Mouse (Mus musculus) bone marrow, adult 2 months (tissue): ENCODE results near the gene Gtf2a1. TPM values are rescaled to one million over a fixed set of nuclear protein-coding genes. Genes with fewer than 3 reads are reported as not detected.

Source experiments
- H3K27ac ChIP-seq: fragments of 200-500 bp; 2 replicates; pipeline ENCODE4 v1.5.1; 2012; ENCODE audit warnings: low read depth, mild to moderate bottlenecking, control low read depth, inconsistent platforms, low read length; ENCODE audit not compliant: control insufficient read depth, poor library complexity, insufficient read depth
- H3K4me1 ChIP-seq: fragments of 200-500 bp; 2 replicates; pipeline ENCODE4 v1.6.1; 2011; ENCODE audit warnings: low read length; ENCODE audit not compliant: control insufficient read depth, insufficient read depth
- H3K4me3 ChIP-seq: fragments of 200-500 bp; replicated peaks from 2 replicates; pipeline ENCODE3; 2011; ENCODE audit warnings: mild to moderate bottlenecking, low read depth, low read length, control low read depth; ENCODE audit not compliant: control insufficient read depth
- CTCF ChIP-seq: fragments of 200-500 bp; IDR thresholded peaks from 2 replicates; pipeline ENCODE4 v1.5.1; 2011; ENCODE audit warnings: low read length, control low read depth; ENCODE audit not compliant: control insufficient read depth, insufficient read depth
- POLR2A ChIP-seq: fragments of 200-500 bp; IDR thresholded peaks from 2 replicates; pipeline ENCODE4 v1.6.1; 2011; ENCODE audit warnings: low read depth, mild to moderate bottlenecking, control low read depth, low read length, borderline replicate concordance; ENCODE audit not compliant: control insufficient read depth
- WGBS: fragments of 180-500 bp; shearing (Covaris S2); methylation state at CpG from one replicate; pipeline ENCODE4 v1.1.7; 2018; 5-methylcytosine and 5-hydroxymethylcytosine counted together
- polyA plus RNA-seq: library from polyadenylated mRNA; stranded (reverse); fragments of >200 nt; gene quantifications from 2 replicates; pipeline ENCODE4 v1.2.4, GENCODE M21; 2011; ENCODE audit warnings: low replicate concordance; ENCODE audit not compliant: missing spikeins, insufficient read depth, insufficient read length

The Gtf2a1 gene
- polyA plus RNA-seq, 1 experiment = 38.5 TPM

DNA sequence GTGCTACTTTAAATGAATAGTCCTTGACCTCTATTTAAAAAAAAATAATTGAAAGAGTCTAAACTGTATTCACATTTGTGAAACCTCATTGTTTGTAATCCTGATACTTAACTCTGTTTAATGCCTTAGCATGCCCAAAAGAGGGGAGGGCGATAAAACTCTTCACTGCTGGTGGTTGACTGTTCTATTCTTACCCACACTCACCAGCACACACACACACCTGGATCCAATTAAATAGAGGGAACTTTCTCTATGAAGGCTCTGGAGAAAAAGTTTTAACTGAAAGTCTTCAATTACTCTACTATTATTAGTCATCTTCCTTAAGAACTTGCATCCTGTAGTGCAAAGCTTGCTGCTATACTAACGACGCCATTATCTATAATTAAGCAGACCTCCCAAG lies 72.5 kb downstream of the Gtf2a1 start:
- WGBS = 83% methylated on average over 3 of the region's 3 CpGs
- TF ChIP-seq CTCF = no peak
- Histone ChIP-seq H3K27ac (no peak overlapping the region), H3K4me1 (no peaks in the 10 kb centered on the region), H3K4me3 (no peak overlapping the region)

DNA sequence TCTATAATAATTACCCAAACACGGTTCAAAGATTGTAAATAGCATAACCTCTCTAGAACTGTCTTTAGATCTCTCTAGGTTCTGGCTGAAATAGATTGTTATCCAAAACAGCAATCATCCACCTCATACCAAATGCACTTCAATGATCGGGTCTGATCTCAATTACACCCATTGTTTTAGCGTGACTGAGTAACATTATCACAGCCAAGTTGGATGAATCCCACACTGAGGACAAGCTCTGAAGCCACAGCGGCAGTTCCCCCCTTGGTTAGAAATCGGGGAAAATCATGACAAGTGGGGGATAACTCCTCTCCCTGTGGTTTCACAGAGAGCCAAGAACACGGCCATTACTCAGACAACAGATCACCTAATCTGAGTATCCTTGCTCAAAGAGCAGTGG lies 76.3 kb downstream of the Gtf2a1 start:
- TF ChIP-seq POLR2A = no peak
- TF ChIP-seq CTCF = no peak
- Histone ChIP-seq H3K4me3 (no peak overlapping the region), H3K27ac (no peak overlapping the region), H3K4me1 (no peaks in the 10 kb centered on the region)
- WGBS = 78% methylated on average over 6 of the region's 6 CpGs

GRCm38 (mm10) chr12:91511766-91512165 lies 78.5 kb downstream of the Gtf2a1 start:
- H3K27ac ChIP-seq = no peak overlapping the region
- no peak overlapping the region for H3K4me3 ChIP-seq
- H3K4me1 ChIP-seq = no peaks in the 10 kb centered on the region
- WGBS = 75% methylated on average over 3 of the region's 3 CpGs
- no peak for TF ChIP-seq CTCF
- TF ChIP-seq POLR2A = no peak

Other genes starting within 250 kb of the Gtf2a1 start
- 28.3 and 67.8 TPM in 2 replicates for gene Cep128, start 206.1 kb downstream of the Gtf2a1 start, polyA plus RNA-seq
- gene Tshr, start 205.9 kb downstream of the Gtf2a1 start, polyA plus RNA-seq = 0.35 and 0.38 TPM in 2 replicates
- gene Ston2, start 197.9 kb upstream of the Gtf2a1 start, polyA plus RNA-seq = 3.9 and 14.0 TPM in 2 replicates